Comparison of ENCODE assay signal across 12 mouse cellular contexts in genomic region chr9:44313476-44314256, GRCm38 (mm10). TPM values are rescaled to one million over a fixed set of nuclear protein-coding genes. Genes with fewer than 3 reads are reported as not detected.
DNase-seq lines count a peak whose midpoint lies in the region.
"Had no signal": no experiment of that assay in that cellular context is flagged by ENCODE, and none has a peak within 500 bp of the region (broad histone marks: within the 10 kb centered on the region; RNA-seq: fewer than 3 reads in every experiment).

No protein-coding gene starts in this region.

- H3K27me3 ChIP-seq in heart, embryonic 10.5 days (ENCODE audit: insufficient read depth, poor library complexity, severe bottlenecking): 0 out of 2 replicates have a peak, but pooled peaks cover 4% of the 10 kb centered on the region
- H3K27me3 ChIP-seq: heart, embryonic 15.5 days; limb, embryonic 15.5 days had no signal

- peaks cover 49% of the 10 kb centered on the region for H3K36me3 ChIP-seq in heart, embryonic 10.5 days

- peak; percentile 45 to 60 for DNase-seq in cerebellum, adult 18-20 months
- DNase-seq in cerebellum, postnatal 14 days: peak; percentile 82 to 88
- DNase-seq in layer of hippocampus, adult 9-11 months: peak; percentile 85
- peak; percentile 74 for DNase-seq in left cerebral cortex, postnatal 4 days
- no peak for DNase-seq in heart, embryonic 10.5 days (ENCODE audit: low spot score)
- DNase-seq in spleen, postnatal 36 days (ENCODE audit: low spot score in 2 of 2): no peak
- DNase-seq in urinary bladder, adult 18-20 months (ENCODE audit: low spot score in 2 of 2): no peak
- DNase-seq: lung, postnatal 14 days had no signal

- peaks cover 40% of the 10 kb centered on the region for H3K4me1 ChIP-seq in heart, embryonic 10.5 days

- no peak overlapping the region for H3K4me3 ChIP-seq in heart, embryonic 10.5 days
- H3K4me3 ChIP-seq: embryonic facial prominence, embryonic 12.5 days; heart, embryonic 15.5 days; limb, embryonic 15.5 days; myocyte had no signal

- 77% methylated on average over 19 of the region's 19 CpGs for WGBS in heart, embryonic 10.5 days

- H3K27ac ChIP-seq in heart, embryonic 10.5 days: no peak overlapping the region
- H3K27ac ChIP-seq: embryonic facial prominence, embryonic 12.5 days; heart, embryonic 15.5 days; limb, embryonic 15.5 days had no signal

- intact Hi-C loops in left cerebral cortex, postnatal 4 days (cut with DNase I): no loop called here

- no peaks in the 10 kb centered on the region for H3K9me3 ChIP-seq in heart, embryonic 10.5 days
- H3K9me3 ChIP-seq: embryonic facial prominence, embryonic 12.5 days; heart, embryonic 15.5 days; limb, embryonic 15.5 days had no signal

RNA-seq across cellular contexts. Expression of gene C2cd2l, which starts 6.4 kb away (rescaled TPM):
- 10 to 100 TPM; 69.5 to 74.9 TPM for total RNA-seq in left cerebral cortex, postnatal 4 days (2021)
- 6.9 and 9.5 TPM in 2 replicates for polyA plus RNA-seq in heart, embryonic 10.5 days (2016; fragmentation: Nextera tagmentation; extraction: Ambion mirVana)

RNA-seq across cellular contexts. Expression of gene Hinfp, which starts 8.2 kb away (rescaled TPM):
- 10 to 100 TPM; 34.0 to 35.8 TPM for total RNA-seq in left cerebral cortex, postnatal 4 days (2021)
- 23.5 and 25.0 TPM in 2 replicates for polyA plus RNA-seq in heart, embryonic 10.5 days (2016; fragmentation: Nextera tagmentation; extraction: Ambion mirVana)

RNA-seq across cellular contexts. Expression of gene Dpagt1, which starts 12.2 kb away (rescaled TPM):
- total RNA-seq in left cerebral cortex, postnatal 4 days (2021): 10 to 100 TPM; 20.4 to 22.2 TPM
- polyA plus RNA-seq in heart, embryonic 10.5 days (2016; fragmentation: Nextera tagmentation; extraction: Ambion mirVana): 35.2 and 36.6 TPM in 2 replicates

RNA-seq across cellular contexts. Expression of gene H2afx, which starts 20.8 kb away (rescaled TPM):
- 10 to 100 TPM; 81.0 to 82.7 TPM for total RNA-seq in left cerebral cortex, postnatal 4 days (2021)
- polyA plus RNA-seq in heart, embryonic 10.5 days (2016; fragmentation: Nextera tagmentation; extraction: Ambion mirVana): 258 and 270 TPM in 2 replicates

RNA-seq across cellular contexts. Expression of gene Abcg4, which starts 25.3 kb away (rescaled TPM):
- total RNA-seq in left cerebral cortex, postnatal 4 days (2021): 10 to 100 TPM; 64.0 to 71.1 TPM
- 3.4 and 3.9 TPM in 2 replicates for polyA plus RNA-seq in heart, embryonic 10.5 days (2016; fragmentation: Nextera tagmentation; extraction: Ambion mirVana)

Comparison
In these comparisons a context has a peak if more than half of its experiments do, and no peak if none do; other contexts are left out.
1. DNase-seq: peak in cerebellum, adult 18-20 months (2 of 2), cerebellum, postnatal 14 days (2 of 2), layer of hippocampus, adult 9-11 months (single experiment) and left cerebral cortex, postnatal 4 days (single experiment); none in heart, embryonic 10.5 days (single experiment), spleen, postnatal 36 days (0 of 2) and urinary bladder, adult 18-20 months (0 of 2).